Mouse (Mus musculus) lung, postnatal 0 days (tissue): ENCODE data around the gene Nkd1.

Experiments
- CTCF ChIP-seq: IDR thresholded peaks from 2 replicates; pipeline ENCODE4 v1.5.1; 2016; ENCODE audit warnings: antibody characterized with exemption, mild to moderate bottlenecking
- EP300 ChIP-seq: IDR thresholded peaks from 2 replicates; pipeline ENCODE4 v1.6.1; 2016; ENCODE audit warnings: antibody characterized with exemption, mild to moderate bottlenecking, control low read depth

- TF ChIP-seq CTCF (no peak), EP300 (no peak)
Measured at GRCm38 (mm10) chr8:88593947-88594346, 72.8 kb downstream of the Nkd1 start.
